Mouse (Mus musculus) liver, postnatal 0 days (tissue): ENCODE data around the gene Stra6.

Experiments used
- CTCF ChIP-seq: sonication (generic); IDR thresholded peaks from 2 replicates; pipeline ENCODE4 v1.5.1; 2016; ENCODE audit warnings: antibody characterized with exemption, low read depth
- EP300 ChIP-seq: IDR thresholded peaks from 2 replicates; pipeline ENCODE4 v1.6.1; 2016; ENCODE audit warnings: antibody characterized with exemption, low read depth, mild to moderate bottlenecking

DNA sequence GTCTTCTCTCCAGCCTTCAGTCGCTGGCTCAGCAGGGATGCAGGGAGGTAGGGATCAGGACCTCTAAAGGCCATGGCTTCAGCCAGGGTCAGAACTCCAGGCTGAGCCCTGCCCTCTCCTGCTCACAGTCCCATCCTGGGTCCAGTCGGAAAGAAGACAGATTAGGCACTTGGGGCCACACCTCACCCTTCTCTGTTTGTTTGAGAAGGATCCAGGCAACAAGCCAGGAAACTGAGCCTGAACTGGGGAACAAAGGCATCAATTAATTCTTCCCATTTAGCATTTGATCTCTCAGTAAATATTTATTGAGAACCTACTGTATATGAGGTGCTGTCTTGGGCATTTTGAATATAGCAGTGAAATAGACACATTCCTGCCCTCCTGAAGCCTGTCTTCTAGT is 55.1 kb downstream of the Stra6 start, which contains the start of gene Ccdc33:
- TF ChIP-seq CTCF (no peak), EP300 (no peak)
